Mouse (Mus musculus): ENCODE measurements around the gene Ap4e1.
A peak's percentile ranks its signal among the peaks of the same experiment; 100 is the strongest.

The Ap4e1 gene

DNA sequence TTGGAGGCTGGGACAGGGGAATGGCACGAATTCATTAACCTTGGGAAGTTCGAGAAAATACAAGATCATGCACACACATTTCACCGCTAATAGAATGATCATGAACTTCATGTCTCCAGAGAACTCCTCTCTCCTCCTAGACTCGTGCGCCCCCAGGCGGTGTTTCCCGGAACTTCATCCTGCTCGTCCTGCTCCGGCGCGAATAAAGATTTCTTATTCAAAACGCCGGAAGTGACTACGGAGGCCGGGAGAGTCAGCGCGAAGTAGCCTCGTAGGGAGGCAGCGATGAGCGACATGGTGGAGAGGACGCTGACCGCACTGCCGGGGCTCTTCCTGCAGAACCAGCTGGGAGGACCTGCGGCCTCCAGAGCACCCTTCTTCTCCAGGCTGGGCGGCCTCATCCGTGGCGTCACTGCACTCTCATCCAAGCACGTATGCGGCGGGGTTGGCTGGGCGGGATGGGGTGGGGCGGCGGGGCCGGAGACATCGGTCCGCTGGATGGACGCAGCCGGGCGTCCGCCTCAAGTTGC, at the start of gene Ap4e1:
TSS of gene Ap4e1 (plus strand) at position 249 of the 530 bp plus-strand sequence.
- peak; percentile 94 to 95 for DNase-seq (ENCODE audit: low spot score in 2 of 2)

DNA sequence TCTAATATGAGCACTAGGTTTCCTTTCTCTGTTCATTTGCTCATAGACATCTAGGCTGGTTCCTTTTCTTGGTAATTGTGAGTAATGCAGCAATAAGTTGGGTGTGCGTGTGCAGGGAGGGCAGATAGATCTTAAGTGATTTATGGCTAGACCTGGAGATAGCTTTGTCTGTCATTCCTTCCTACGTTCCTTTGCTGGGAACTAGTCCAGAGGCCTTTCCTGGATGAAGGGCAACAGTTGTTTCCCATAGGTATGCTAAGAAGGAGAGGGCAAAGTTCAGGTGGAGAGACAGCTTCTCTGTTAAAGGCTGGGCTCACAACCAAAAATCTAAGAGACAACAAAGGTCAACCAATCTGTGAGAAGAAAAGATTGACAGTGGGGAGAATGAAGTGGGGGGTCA, 46.8 kb upstream of the Ap4e1 start:
- DNase-seq (ENCODE audit: low spot score in 2 of 2) = no peak

DNA sequence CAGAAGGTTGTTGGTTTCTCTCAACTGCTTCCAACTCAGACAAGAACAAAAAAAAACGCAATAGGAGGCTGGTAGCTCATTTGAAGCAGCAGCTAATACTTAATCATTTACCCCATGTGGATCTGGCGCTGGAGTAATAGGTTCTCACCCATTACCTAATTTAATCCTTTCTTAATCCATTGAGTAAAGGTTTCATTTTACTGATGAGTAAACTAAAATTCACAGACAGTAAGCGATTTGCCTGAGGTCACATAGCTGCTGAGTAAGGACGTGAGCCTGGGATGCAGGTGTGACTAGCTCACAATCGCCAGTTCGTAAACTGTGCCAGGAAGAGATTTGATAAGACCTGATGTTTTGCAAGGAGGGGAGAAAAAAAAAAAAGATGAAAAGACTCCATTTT, 31.1 kb upstream of the Ap4e1 start:
- DNase-seq (ENCODE audit: low spot score in 2 of 2) = no peak

DNA sequence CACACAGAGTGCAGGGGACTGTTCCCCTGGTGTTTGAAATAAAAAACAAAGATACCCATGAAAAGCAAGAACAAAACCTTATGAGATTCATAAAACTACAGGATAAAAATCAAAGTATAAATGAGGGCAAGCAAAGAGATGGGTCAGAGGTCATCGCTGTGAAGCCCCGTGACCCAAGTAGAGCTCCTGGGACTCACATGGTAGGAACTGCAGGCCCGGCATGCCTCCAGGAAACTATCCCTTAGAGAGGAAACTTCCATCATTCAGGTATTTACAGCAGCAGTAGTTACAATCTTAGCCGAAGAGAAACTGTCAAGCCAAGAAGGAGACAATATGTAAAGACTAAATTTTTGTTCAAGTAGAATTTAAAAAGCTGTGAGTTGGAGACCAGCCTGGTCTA, 25.3 kb upstream of the Ap4e1 start:
- DNase-seq (ENCODE audit: low spot score in 2 of 2) = no peak

DNA sequence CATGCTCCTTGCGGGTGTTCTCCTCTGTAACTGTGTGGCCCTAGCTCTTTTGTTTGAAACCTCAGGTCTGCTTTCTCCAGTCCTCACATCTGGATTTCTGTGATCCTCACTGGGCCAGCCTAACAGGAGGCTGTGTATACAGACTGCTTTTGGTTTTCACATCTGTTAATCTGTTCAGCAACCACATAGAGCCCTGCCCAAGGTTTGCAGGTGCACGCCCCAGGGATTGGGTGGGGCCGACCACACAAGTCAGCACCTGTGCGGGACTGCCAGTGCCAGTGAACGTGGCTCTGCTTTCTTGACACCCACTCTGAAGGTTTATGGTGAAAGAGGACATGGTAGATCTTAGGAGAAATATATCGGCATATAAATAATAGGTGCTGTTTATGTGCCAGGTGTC, 18.6 kb upstream of the Ap4e1 start:
- no peak for DNase-seq (ENCODE audit: low spot score in 2 of 2)

DNA sequence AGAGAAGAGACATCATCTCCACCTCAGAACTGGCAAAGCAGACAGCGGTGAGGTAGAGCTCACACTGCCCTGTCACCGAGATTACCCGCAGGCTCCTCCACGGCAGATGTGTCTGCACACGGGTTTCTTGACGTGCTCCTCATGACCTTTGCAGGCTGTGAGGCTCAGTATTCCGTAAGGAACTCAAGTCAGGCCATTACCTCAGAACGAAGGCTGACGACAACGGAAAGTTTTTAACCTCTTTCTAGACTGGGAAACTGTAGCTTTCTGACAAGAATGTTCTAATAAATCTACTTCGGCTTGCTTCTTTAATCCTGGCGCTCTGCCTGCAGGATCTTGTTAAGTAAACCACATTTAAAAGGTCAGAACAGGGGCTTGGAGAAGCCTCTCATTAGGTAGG, 15.8 kb upstream of the Ap4e1 start:
- no peak for DNase-seq (ENCODE audit: low spot score in 2 of 2)

DNA sequence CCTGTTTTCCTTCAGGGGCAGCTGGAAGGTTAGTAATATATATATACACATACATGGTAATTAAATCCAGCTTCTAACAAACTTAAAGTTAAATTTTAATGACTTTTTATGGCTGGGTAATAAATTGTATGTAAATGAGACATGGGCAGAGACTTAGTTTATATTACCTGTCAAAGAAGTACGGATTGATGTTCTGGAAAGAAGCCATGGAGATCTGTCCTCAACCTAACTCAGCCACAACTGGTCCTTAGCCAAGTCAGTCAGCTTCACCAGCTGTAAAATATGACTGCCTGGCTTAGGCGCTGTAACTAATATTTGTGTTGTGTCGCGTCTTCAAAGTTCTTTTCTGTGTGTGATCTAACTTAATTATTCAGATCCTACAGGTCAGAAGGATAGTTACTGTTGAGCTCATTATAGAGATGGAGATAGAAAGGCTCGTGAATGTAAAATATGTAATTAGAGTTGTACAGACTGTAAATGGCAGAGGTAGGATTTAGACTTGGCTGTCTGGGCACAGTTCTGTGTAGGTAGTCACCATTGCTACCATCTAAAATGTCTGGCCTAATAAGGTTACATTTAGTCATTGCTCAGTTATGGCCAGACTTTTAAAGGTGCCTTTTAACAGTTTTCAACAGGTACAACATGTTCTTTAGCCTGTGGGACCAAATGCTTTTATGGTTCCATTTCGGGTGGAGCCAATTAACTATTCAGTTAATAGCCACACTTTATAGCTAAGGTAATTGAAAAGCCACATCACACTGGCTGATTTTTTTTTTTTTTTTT, 13.9 kb upstream of the Ap4e1 start:
- DNase-seq (ENCODE audit: low spot score in 2 of 2) = no peak

DNA sequence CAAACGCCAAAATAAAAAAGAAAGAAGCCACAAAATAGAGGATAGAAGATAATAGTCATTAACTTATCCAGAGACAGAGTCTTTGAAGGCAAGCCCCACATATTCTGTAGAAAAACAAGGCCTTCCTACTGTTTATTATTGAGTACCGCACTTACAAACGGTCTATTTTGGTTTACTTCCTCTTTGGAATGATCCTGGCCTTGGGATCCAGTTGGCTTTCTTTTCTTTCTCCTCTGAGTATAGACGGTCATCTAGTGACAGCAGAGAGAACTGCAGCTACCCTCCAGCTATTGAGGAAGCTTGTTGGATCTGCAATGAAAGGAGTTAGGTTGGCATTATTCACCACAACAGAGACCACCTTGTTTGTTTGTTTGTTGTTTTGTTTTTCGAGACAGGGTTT, 11.8 kb upstream of the Ap4e1 start:
- no peak for DNase-seq (ENCODE audit: low spot score in 2 of 2)

DNA sequence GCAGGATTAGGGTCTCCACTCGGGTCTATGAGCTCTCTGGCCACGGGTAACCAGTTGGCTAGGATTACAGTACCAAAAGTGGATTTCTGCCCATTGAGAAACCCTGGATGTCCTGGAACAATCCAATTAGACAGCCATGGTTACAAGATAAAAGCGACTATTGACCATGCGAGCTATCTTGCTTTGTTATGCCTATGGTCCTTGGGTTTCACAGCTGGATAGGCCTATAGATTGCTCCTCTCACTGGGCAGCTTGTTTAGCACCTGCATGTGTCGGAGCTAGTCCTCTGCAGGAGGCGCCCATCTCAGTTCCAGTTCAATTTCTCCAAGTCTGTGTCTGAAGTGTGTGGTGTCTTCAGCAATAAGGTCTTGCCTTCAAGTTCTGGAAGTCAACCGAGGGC, 10.3 kb upstream of the Ap4e1 start:
- no peak for DNase-seq (ENCODE audit: low spot score in 2 of 2)

DNA sequence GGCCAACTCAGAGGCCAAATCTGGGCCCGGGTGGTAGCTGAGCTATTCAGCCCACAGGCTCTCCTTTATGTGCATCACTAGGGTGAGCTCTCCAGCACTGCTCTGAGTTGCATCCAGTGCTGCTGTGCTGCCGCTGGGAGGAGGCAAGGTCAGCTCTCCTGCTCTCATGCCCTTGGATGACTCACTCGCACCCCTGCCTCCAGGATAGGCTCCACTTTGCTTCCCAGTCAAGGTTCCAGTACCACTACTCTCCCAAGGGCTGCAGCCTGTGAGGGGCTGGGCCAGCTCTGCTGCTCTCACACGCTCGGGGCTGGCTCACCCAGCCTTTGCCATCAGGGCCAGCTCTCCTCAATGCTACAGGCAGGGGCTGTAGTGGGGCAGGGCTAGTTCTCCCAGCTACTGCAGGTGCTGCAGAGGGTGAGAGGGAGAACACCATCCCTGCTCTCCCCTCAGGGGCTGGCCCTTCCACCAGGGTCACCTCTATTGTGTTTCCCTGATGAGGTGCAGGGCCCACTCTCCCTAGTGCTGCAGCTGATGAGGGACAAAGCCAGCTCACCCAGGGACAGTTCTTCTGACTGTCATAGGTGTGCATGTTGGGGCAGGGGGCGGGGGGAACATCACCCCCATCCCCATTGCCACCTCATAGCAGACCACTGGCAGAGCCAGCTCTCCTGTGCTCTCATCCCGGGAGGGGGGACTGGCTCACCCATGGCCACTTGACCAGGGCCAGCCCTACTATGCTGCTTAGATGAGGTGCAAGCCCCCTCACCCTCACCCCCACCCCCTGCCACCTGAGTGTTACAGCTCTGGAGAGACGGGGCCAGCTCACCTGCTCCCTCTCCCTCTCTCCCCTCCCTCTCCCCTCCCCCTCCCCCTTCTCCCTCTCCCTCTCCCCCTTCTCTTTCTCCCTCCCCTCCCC, 7.9 kb upstream of the Ap4e1 start:
- no peak for DNase-seq (ENCODE audit: low spot score in 2 of 2)

DNA sequence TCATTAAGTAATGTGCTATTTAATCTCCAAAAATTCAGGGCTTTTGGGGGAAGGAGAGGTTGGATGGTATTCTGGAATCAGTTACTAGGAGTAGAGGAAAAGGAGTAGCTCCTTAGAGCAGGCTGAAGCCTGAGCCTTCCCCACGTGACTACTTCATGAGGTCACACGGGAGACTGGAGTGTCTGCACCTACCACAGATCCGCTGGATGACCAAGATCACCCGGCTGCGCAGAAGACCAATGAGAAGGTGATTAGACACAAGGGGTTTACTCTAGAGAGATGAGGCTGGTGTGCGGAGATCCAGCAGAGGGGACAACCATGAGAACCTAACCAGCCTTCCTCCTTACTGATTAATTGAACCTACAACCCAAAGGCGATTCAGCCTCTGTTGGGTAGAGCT, 4.5 kb upstream of the Ap4e1 start:
- DNase-seq (ENCODE audit: low spot score in 2 of 2) = no peak

DNA sequence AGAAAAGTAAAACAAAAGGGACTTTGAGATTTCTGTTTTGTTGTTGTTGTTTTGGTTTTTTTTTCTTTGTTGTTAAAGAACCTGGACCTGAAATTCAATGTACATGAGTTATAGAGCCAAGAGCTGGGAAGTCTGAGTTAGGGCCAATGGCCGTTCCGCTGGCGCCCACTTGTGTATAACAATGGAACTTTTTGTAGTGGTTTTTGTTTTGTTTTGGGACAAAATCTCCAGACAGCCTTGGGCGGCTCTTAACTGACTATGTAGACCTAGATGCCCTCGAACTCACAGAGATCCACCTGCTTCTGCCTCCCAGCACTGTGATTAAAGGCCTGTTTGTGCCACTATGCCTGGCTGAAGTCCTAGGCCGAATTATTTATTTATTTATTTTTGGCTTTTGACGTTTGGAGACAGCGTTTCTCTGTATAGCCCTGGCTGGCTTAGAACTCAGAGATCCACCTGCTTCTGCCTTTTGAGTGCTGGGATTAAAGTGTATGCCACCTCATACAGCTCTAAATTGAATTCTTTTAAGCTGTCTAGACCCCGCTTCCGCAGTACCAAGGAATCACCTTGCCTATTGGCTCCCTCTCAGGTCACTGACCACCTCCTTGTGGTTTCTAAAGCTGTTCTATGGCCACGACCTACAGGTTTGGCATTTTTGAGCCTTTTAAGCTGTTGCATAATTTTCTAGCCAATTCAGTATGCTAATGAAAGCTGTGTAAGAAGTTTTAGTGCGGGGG, 1.7 kb upstream of the Ap4e1 start:
- DNase-seq (ENCODE audit: low spot score in 2 of 2) = peak; percentile 49 to 65

DNA sequence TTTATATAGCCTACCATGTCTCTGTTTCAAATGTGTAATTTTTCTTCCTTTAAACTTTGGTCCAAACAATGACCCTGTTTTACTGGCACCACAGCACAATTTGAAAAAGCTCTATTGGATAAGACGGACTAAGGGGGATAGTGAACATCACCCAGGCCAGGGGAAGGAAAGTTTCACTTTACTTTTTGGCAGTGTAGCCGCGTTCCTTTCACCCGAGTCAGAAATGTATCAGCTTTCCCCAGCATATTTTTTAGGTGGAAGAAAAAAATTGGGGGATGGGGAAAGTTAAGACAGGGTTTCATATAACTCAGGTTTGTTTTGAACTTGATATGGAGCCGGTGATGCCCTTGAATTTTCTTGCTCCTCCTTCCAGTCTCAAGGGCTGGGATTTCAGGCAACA, 1.0 kb upstream of the Ap4e1 start:
- no peak for DNase-seq (ENCODE audit: low spot score in 2 of 2)

DNA sequence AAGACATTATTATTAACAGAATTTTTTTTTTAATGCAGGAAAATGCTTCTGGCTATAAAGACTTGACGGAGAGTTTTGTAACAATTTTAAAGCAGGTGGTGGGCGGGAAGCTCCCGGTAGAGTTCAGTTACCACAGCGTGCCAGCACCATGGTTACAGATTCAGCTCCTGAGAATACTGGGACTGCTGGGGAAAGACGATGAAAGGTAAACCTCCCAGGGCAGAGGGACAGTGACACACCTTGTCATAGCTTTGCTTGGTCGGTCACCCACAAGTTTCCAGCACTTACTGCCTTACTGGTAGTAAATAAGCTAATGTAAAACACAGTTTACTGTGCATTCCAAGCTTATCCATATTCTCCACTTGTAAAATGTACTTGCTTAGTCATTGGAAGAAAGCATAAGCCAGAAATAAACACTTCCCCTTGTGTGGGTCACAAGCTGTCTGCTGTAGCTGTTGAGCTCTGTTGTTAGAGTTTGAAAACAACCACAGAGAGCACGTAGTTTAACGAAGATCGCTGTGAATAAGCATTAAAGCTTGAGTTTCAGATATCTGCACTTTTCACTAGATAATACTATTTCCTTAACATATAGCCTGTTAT, 26.6 kb downstream of the Ap4e1 start:
- no peak for DNase-seq (ENCODE audit: low spot score in 2 of 2)

DNA sequence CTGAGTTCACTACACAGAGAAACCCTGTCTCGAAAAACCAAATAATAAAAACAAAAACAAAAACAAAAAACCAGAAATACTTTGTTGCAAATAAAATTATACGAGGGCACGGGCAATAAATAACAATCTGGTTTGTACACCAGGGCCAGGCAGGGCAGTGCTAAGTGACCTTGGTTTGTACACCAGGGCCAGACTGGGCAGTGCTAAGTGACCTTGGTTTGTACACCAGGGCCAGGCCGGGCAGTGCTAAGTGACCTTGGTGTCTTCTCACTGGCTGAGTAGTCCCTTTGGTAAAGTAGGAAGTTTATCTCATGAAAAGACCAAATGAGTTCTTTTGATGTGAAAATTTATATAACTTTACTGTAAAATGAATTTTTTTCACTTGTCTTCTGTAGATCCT, 28.8 kb downstream of the Ap4e1 start:
- no peak for DNase-seq (ENCODE audit: low spot score in 2 of 2)

DNA sequence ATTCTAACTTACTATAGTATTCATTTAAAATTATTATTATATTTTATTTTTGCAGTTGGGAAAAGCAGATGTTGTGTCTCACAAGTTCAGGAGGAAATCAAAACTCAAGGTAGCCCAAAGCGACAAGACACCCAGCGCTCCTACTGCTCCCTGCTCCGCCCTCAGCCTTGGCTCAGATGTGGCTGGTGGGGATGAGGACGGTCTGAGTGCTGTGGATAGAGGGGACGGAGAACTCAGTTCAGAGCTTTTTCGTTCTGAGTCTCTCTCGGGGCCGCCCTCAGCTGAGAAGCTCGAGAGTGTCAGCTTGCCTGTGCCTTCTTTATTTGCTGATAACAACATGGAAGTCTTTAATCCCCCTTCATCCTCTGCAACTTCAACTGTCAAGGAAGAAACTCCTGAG, 53.0 kb downstream of the Ap4e1 start:
- no peak for DNase-seq (ENCODE audit: low spot score in 2 of 2)

DNA sequence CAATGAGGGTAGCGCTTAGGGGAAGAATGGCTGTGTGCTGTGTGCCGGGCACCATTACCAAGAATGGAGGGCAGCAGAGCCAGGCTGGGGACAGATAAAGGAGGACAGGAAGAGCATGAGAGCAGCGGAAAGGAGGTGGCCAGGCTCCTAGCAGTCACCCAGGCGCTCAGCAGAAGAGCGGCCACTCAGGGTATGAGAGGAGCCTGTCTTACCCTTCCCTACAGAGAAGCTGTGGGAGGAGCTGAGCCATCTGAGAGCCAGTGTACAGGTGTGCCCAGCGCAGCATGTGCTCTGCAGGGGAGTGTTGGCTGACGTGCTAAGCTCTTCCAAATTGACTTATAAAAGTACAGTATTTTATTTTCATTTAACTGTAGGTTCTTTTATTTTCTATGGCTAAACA, 60.3 kb downstream of the Ap4e1 start:
- DNase-seq (ENCODE audit: low spot score in 2 of 2) = no peak

DNA sequence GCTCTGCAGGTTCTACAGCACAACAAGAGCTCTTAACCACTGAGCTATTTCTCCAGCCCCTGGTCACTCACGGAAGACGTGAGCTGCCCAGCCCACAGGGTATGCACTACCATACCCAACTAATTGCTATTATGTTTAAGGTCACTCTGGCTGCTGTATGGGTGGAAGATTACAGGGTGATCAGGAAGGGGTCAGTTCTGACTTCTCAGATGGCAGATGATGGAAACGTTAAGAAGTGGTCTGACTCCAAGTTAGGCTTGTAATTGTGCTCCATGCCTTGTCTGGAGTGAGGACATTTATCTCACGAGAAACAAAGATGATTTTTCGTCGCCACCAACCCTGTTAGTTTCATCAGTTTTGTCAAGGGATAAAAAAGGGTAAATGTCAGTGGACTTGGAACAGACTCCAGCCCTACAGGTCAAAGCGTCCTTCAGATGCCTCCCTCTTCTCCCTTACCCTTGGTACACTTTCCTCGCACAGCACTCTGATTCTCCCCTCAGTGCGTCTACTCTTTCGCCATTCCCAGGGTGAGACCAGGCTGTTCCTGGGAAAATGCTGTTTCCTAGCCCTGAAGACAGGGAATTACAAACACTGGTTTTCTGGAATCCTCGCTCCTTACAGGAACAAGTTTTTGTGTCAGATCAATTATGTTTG, 61.4 kb downstream of the Ap4e1 start:
- DNase-seq (ENCODE audit: low spot score in 2 of 2) = no peak

DNA sequence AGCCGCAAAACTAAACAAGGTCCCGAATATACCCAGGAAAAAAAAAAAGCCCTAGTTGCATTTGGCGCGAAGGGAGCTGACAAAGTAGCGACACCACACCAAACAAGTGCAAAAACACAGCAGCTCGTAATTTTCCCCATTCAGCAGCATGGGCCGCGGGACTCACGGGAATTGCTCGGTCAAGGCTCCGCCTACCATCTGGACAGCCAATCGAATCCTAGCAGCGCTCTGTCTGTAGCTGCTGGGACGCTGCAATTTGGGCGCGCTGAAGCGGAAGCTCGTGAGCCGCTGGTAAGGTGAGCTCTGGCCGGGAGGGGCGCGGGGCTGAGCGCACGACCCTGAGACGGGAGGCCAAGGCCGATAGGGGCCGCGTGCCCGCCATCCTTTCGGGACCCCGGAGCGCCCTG, 61.9 kb downstream of the Ap4e1 start, which contains the start of gene Blvra:
TSS of gene Blvra (plus strand) at position 231 of the 407 bp plus-strand sequence.
- DNase-seq (ENCODE audit: low spot score in 2 of 2) = peak; percentile 64 to 80

DNA sequence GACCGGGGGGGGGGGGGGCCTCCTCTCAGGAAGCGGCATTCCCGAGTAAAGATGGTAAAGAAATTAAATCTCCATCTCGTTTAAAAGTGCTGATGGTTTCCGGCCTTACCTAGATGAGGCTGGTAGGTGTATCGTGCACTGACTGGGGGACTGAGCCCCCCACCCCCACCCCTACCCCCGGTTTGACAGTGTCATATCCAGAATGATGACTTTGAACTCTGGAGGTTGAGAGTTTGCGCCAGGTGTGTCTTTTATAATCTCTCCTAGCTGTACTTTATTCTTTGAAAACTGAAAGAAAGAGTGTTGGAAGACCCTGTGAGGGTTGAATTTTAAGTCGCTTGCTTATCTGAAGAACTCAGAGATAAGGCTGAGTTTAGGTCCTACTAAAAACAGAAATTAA, 62.4 kb downstream of the Ap4e1 start:
- no peak for DNase-seq (ENCODE audit: low spot score in 2 of 2)

DNA sequence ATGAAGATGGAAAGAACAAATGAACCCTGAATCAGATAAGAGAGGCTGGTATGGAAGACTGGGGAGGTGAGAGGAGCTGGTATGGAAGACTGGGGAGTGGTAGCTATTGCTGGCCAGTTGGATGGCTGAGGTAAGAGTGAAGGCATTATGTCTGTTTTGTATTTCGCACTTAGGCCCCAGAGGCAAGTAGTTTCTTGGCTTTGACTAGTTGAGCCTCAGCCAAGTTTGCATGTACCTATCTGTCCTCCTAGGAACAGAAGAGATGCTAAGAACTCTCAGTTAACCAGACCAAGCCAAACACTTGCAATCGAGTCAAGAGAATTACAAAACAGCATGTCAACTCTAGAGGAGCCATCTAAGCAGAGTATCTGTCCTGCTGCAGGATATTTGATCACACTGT, 65.6 kb downstream of the Ap4e1 start:
- DNase-seq (ENCODE audit: low spot score in 2 of 2) = no peak

All from natural killer cell, adult 2 months (primary cell).